Mouse (Mus musculus): Measurements from ENCODE around the gene Aspg.

Aspg gene

GRCm38 (mm10) chr12:112106541-112106971 is at the start of gene Aspg:
Gene Aspg, plus strand, starts transcription at chr12:112106679.
- DNase-seq (ENCODE audit: low spot score), result no peak

- DNase-seq (ENCODE audit: low spot score), result peak; percentile 55
These were observed 28.8 kb upstream of the Aspg start for GRCm38 (mm10) chr12:112077651-112078050.

GRCm38 (mm10) chr12:112079911-112080310 is 26.6 kb upstream of the Aspg start:
- DNase-seq (ENCODE audit: low spot score), result no peak

GRCm38 (mm10) chr12:112080911-112081310 is 25.6 kb upstream of the Aspg start:
- DNase-seq (ENCODE audit: low spot score), result no peak

GRCm38 (mm10) chr12:112082241-112082640 is 24.2 kb upstream of the Aspg start:
- no peak for DNase-seq (ENCODE audit: low spot score)

GRCm38 (mm10) chr12:112086250-112086649 is 20.2 kb upstream of the Aspg start:
- no peak for DNase-seq (ENCODE audit: low spot score)

- DNase-seq (ENCODE audit: low spot score), result no peak
These were observed 19.8 kb upstream of the Aspg start for GRCm38 (mm10) chr12:112086726-112087125.

- no peak for DNase-seq (ENCODE audit: low spot score)
These were observed 17.7 kb upstream of the Aspg start for GRCm38 (mm10) chr12:112088609-112089324.

GRCm38 (mm10) chr12:112091054-112091453 is 15.4 kb upstream of the Aspg start:
- DNase-seq (ENCODE audit: low spot score), result peak; percentile 60

- no peak for DNase-seq (ENCODE audit: low spot score)
These were observed 12.1 kb upstream of the Aspg start for GRCm38 (mm10) chr12:112094261-112094880.

- DNase-seq (ENCODE audit: low spot score), result no peak
These were observed 10.3 kb upstream of the Aspg start for GRCm38 (mm10) chr12:112096051-112096732.

- DNase-seq (ENCODE audit: low spot score), result no peak
These were observed 9.8 kb upstream of the Aspg start for GRCm38 (mm10) chr12:112096733-112097117.

- DNase-seq (ENCODE audit: low spot score), result no peak
These were observed 6.4 kb upstream of the Aspg start for GRCm38 (mm10) chr12:112100106-112100505.

GRCm38 (mm10) chr12:112101045-112101444 is 5.4 kb upstream of the Aspg start:
- DNase-seq (ENCODE audit: low spot score), result no peak

- no peak for DNase-seq (ENCODE audit: low spot score)
These were observed 3.3 kb upstream of the Aspg start for GRCm38 (mm10) chr12:112103179-112103578.

GRCm38 (mm10) chr12:112104890-112105289 is 1.6 kb upstream of the Aspg start:
- DNase-seq (ENCODE audit: low spot score), result no peak

- DNase-seq (ENCODE audit: low spot score), result no peak
These were observed 1.2 kb downstream of the Aspg start for GRCm38 (mm10) chr12:112107685-112108084.

- no peak for DNase-seq (ENCODE audit: low spot score)
These were observed 2.4 kb downstream of the Aspg start for GRCm38 (mm10) chr12:112108696-112109445.

GRCm38 (mm10) chr12:112109701-112110100 is 3.2 kb downstream of the Aspg start:
- no peak for DNase-seq (ENCODE audit: low spot score)

- DNase-seq (ENCODE audit: low spot score), result no peak
These were observed 4.8 kb downstream of the Aspg start for GRCm38 (mm10) chr12:112111323-112111722.

GRCm38 (mm10) chr12:112112235-112112634 is 5.8 kb downstream of the Aspg start:
- DNase-seq (ENCODE audit: low spot score), result no peak

- DNase-seq (ENCODE audit: low spot score), result no peak
These were observed 6.4 kb downstream of the Aspg start for GRCm38 (mm10) chr12:112112686-112113396.
